Mouse (Mus musculus) stomach, postnatal 0 days (tissue): ENCODE results near the gene C1ra. TPM values are rescaled to one million over a fixed set of nuclear protein-coding genes. Genes with fewer than 3 reads are reported as not detected.
A peak's percentile ranks its signal among the peaks of the same experiment; 100 is the strongest.
"Not testable (repeated sequence)": the region's sequence is repeated elsewhere in the genome, so short reads cannot be mapped to it uniquely, and the experiment has no call there.

ENCODE experiments used
- ATAC-seq: fragments of 200-750 bp; cut with Nextera tagmentation; 2 replicates; pipeline ENCODE4 v1.8.0; 2017; ENCODE audit not compliant: low FRiP score, low TSS enrichment
- DNase-seq: peaks from one replicate; pipeline ENCODE4 v3.0.0-alpha.2; 2016; ENCODE audit warnings: low spot score
- H3K27ac ChIP-seq: fragments of 300-500 bp; sonication (generic); replicated peaks from 2 replicates; pipeline ENCODE4 v1.5.1; 2014; ENCODE audit warnings: mild to moderate bottlenecking, control low read depth
- H3K27me3 ChIP-seq: fragments of 300-500 bp; sonication (generic); 2 replicates; pipeline ENCODE4 v1.6.1; 2014; ENCODE audit warnings: low read length; ENCODE audit not compliant: control insufficient read depth, insufficient read depth
- H3K36me3 ChIP-seq: fragments of 300-500 bp; sonication (generic); 2 replicates; pipeline ENCODE4 v1.6.1; 2014; ENCODE audit warnings: low read length, mixed read lengths; ENCODE audit not compliant: control insufficient read depth, insufficient read depth
- H3K4me1 ChIP-seq: fragments of 300-500 bp; sonication (generic); replicated peaks from 2 replicates; pipeline ENCODE4 v1.6.1; 2014; ENCODE audit warnings: antibody characterized with exemption; ENCODE audit not compliant: control insufficient read depth, insufficient read depth
- H3K4me2 ChIP-seq: fragments of 300-500 bp; sonication (generic); replicated peaks from 2 replicates; pipeline ENCODE4 v1.6.1; 2014; ENCODE audit warnings: low read depth, mild to moderate bottlenecking, control low read depth, moderate library complexity
- H3K4me3 ChIP-seq: fragments of 300-500 bp; sonication (generic); 2 replicates; pipeline ENCODE4 v1.5.1; 2014; ENCODE audit warnings: low read depth, low read length, control low read depth
- H3K9ac ChIP-seq: fragments of 300-500 bp; sonication (generic); 2 replicates; pipeline ENCODE4 v1.6.1; 2014; ENCODE audit warnings: mild to moderate bottlenecking, low read length, control low read depth, mixed read lengths
- H3K9me3 ChIP-seq: fragments of 300-500 bp; sonication (generic); 2 replicates; pipeline ENCODE4 v1.6.1; 2016; ENCODE audit warnings: low read length; ENCODE audit not compliant: control insufficient read depth
- CTCF ChIP-seq: IDR thresholded peaks from 2 replicates; pipeline ENCODE4 v1.5.1; 2016; ENCODE audit warnings: antibody characterized with exemption, low read depth, mild to moderate bottlenecking, moderate library complexity
- EP300 ChIP-seq: optimal IDR thresholded peaks from 2 replicates; pipeline ENCODE3; 2016; ENCODE audit warnings: antibody characterized with exemption
- WGBS: fragments of 180-500 bp; shearing (Covaris S2); extraction: QIAGEN DNeasy Blood & Tissue Kit; methylation state at CpG from one replicate; pipeline ENCODE4 v1.1.7; 2014; 5-methylcytosine and 5-hydroxymethylcytosine counted together
- polyA plus RNA-seq: library from polyadenylated mRNA; unstranded; fragments of >200 nt; fragmentation: Nextera tagmentation; extraction: Ambion mirVana; gene quantifications from 2 replicates; pipeline ENCODE4 v1.2.1, GENCODE M21; 2015

C1ra gene
- polyA plus RNA-seq, 1 experiment from 2014 or later: 15.0 TPM

- H3K36me3 ChIP-seq: no peaks in the 10 kb centered on the region
- TF ChIP-seq CTCF (no peak), EP300 (no peak)
Measured at GRCm38 (mm10) chr6:124531077-124531476, 18.9 kb downstream of the C1ra start.

GRCm38 (mm10) chr6:124536125-124536829 is 24.1 kb downstream of the C1ra start:
- not testable (repeated sequence) for H3K27ac ChIP-seq, H3K27me3 ChIP-seq, DNase-seq, ATAC-seq, H3K4me3 ChIP-seq, H3K4me2 ChIP-seq, H3K9ac ChIP-seq, H3K4me1 ChIP-seq, H3K36me3 ChIP-seq, H3K9me3 ChIP-seq
- WGBS: 74% methylated on average over 8 of the region's 8 CpGs

More at GRCm38 (mm10) chr6:124531077-124531476, 18.9 kb downstream of the C1ra start:
- Histone ChIP-seq H3K9me3 (no peaks in the 10 kb centered on the region), H3K9ac (no peak overlapping the region), H3K27me3 (no peaks in the 10 kb centered on the region), H3K4me2 (no peak overlapping the region), H3K27ac (no peak overlapping the region), H3K4me3 (no peak overlapping the region), H3K4me1 (no peaks in the 10 kb centered on the region)
- 85% methylated on average over 8 of the region's 8 CpGs for WGBS
- ATAC-seq (no peak), DNase-seq (no peak)

GRCm38 (mm10) chr6:124541176-124541575 is 29.0 kb downstream of the C1ra start:
- not testable (repeated sequence) for H3K27me3 ChIP-seq, H3K27ac ChIP-seq, H3K36me3 ChIP-seq, ATAC-seq, H3K4me3 ChIP-seq, H3K4me2 ChIP-seq, H3K4me1 ChIP-seq, DNase-seq, H3K9ac ChIP-seq, H3K9me3 ChIP-seq
- 77% methylated on average over 2 of the region's 2 CpGs for WGBS

GRCm38 (mm10) chr6:124542284-124542683 is 30.1 kb downstream of the C1ra start, which contains the start of gene C1s1:
TSS of gene C1s1 (minus strand) at chr6:124542359.
- not testable (repeated sequence) for H3K27me3 ChIP-seq, H3K27ac ChIP-seq, H3K4me3 ChIP-seq, H3K4me1 ChIP-seq, H3K9ac ChIP-seq, H3K36me3 ChIP-seq, H3K4me2 ChIP-seq, H3K9me3 ChIP-seq
- ATAC-seq (peak; percentile 93), DNase-seq (peak; percentile 21)
- WGBS: 0% methylated on average over 1 of the region's 1 CpGs
- TF ChIP-seq CTCF: peak; percentile 74

- Histone ChIP-seq H3K4me1 (no peaks in the 10 kb centered on the region), H3K4me3 (no peak overlapping the region), H3K9me3 (no peaks in the 10 kb centered on the region), H3K9ac (no peak overlapping the region), H3K27ac (no peak overlapping the region), H3K36me3 (no peaks in the 10 kb centered on the region), H3K4me2 (no peak overlapping the region), H3K27me3 (no peaks in the 10 kb centered on the region)
- ATAC-seq (no peak), DNase-seq (peak; percentile 18)
- no peak for TF ChIP-seq EP300
- peak; percentile 65 for TF ChIP-seq CTCF
- WGBS: 79% methylated on average over 5 of the region's 6 CpGs
Measured at GRCm38 (mm10) chr6:124544466-124544865, 32.3 kb downstream of the C1ra start.

- Histone ChIP-seq H3K9me3 (no peaks in the 10 kb centered on the region), H3K4me2 (no peak overlapping the region), H3K9ac (no peak overlapping the region), H3K27ac (no peak overlapping the region), H3K4me1 (no peaks in the 10 kb centered on the region), H3K27me3 (no peaks in the 10 kb centered on the region), H3K4me3 (no peak overlapping the region), H3K36me3 (no peaks in the 10 kb centered on the region)
- DNase-seq: no peak
- no peak for TF ChIP-seq EP300
- TF ChIP-seq CTCF: peak; percentile 36
- 74% methylated on average over 2 of the region's 2 CpGs for WGBS
- no peak for ATAC-seq
Measured at GRCm38 (mm10) chr6:124545425-124545824, 33.2 kb downstream of the C1ra start.

GRCm38 (mm10) chr6:124547979-124548378 is 35.8 kb downstream of the C1ra start:
- not testable (repeated sequence) for ATAC-seq, H3K9ac ChIP-seq, H3K27me3 ChIP-seq, H3K27ac ChIP-seq, H3K4me1 ChIP-seq, H3K36me3 ChIP-seq, H3K4me3 ChIP-seq, H3K4me2 ChIP-seq, H3K9me3 ChIP-seq, DNase-seq
- 85% methylated on average over 2 of the region's 3 CpGs for WGBS
